Mouse (Mus musculus): ENCODE data around the gene Mybph. TPM values are rescaled to one million over a fixed set of nuclear protein-coding genes. Genes with fewer than 3 reads are reported as not detected.

Mybph gene
- total RNA-seq (2021): under 1 TPM in 1 of 2 experiments, not detected in 1; 0.13 TPM
- long read RNA-seq, experiment 1, partial matches to known transcripts: 1 of 5 reads
- long read RNA-seq, experiment 1, other reads (novel, unspliced or antisense): 4 of 5 reads
- long read RNA-seq, experiment 2, partial matches to known transcripts: 0 of 1 reads
- long read RNA-seq, experiment 2, other reads (novel, unspliced or antisense): 1 of 1 reads

DNA sequence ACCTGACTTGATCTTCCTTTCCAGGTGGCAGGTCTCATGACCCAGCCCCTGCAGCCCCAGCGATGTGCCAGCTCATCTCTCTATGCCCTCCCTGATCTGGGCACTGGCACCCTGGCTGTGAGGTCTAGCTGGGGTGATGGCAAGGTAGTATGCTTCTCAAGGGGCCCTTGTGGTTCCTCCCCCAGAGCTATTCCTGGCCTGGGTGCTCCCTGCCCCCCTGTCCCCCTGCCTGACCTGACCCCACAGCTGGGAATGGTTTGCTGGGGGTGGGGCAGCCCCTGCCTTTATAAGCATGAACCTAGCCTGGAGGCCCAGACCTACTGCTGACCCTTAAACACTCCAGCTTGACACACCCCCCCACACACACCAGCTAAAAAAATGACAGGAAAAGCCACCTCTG is at the start of gene Mybph:
TSS of gene Mybph (plus strand) at position 323 of the 400 bp plus-strand sequence.
- no peak for DNase-seq

DNA sequence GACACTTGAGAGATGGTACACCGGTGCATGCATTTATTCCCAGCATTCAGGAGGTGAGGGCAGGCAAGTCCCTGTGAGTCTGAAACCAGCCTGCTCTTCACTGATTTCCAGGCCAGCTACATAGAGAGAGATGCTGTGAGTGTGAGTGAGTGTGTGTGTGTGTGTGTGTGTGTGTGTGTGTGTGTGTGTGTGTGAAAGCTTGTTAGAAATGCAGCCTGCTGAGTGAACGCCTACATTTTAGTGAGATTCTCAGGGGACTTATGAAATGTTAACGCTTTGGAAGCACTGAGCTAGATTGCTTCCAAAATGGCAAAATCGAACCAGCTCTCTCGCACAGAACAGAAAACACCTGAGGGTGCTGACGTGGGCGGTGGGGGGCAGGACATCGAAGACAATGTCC is 47.2 kb upstream of the Mybph start:
- no peak for DNase-seq

DNA sequence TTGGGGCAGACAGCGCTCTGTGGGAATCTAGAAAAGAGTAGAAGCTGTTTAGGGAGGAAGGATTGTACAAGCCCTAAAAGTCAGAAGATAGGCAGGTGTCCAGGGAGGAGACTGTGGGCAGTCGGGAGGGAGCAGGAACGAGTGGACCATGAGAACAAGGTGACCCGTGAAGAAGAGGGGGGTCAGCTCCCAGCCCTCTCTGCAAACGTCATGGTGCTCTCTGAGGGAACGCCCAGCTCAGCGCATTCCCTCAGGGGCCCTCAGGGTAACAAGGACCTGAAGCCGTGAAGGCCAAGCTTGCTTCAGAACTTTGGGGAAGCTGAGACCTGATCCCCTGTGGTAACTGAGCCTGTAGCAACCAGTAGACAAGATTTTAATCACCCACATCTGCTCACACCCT is 43.2 kb upstream of the Mybph start:
- DNase-seq: no peak

DNA sequence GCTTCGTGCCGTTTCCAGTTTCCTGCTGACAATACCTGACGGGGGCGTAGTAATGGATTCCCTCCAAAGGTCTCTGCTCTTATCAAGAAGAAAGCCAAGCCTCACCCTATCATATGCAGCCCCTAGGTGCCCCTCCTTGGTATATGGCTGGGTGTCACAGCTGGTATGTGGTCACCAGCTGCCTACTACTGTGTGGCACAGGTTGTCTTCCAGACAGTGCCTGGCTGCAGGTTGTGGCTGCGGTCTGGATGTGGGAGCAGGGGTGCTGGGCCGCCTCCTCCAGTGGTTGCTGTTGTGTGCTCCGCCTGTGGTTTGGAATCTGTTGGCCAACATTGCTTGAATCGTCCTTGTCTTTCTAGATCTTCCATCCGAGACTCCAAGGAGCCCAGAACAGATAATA is 42.5 kb upstream of the Mybph start:
- no peak for DNase-seq

DNA sequence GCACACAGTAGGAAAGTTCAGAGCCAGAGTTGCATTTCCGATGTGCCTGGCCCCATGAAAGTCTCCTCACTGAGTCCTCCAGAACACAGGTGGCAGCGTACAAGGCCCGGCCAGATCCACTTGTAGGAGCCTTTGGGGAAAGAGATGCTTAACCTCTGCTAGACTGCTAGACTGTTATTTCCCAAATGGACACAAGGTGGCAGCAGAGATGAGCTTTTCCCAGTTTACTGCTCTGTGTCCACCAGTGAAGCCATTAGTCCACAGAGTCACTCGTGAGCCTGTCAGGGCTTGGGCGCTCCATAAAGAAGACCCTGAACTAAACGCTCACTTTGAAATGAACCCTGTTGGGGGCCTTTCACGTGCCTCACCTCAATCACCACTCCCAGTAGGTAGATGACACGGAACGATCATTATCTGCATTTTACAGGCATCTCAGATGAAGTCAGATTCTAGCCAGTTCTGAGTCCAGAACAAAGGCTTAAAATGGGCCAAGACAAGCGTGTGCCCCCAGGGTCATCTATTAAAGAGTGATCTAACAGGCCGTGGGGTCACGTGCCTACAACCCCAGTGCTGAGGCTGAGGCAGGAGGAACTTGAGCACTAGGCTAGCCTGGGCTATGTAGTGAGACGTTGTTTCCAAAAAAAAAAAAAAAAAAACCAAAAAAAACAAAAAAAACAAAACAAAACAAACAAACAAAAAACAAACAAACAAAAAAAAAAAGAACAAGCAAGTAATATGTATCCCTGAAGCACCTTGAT is 41.4 kb upstream of the Mybph start:
- DNase-seq: peak; percentile 71 to 81

DNA sequence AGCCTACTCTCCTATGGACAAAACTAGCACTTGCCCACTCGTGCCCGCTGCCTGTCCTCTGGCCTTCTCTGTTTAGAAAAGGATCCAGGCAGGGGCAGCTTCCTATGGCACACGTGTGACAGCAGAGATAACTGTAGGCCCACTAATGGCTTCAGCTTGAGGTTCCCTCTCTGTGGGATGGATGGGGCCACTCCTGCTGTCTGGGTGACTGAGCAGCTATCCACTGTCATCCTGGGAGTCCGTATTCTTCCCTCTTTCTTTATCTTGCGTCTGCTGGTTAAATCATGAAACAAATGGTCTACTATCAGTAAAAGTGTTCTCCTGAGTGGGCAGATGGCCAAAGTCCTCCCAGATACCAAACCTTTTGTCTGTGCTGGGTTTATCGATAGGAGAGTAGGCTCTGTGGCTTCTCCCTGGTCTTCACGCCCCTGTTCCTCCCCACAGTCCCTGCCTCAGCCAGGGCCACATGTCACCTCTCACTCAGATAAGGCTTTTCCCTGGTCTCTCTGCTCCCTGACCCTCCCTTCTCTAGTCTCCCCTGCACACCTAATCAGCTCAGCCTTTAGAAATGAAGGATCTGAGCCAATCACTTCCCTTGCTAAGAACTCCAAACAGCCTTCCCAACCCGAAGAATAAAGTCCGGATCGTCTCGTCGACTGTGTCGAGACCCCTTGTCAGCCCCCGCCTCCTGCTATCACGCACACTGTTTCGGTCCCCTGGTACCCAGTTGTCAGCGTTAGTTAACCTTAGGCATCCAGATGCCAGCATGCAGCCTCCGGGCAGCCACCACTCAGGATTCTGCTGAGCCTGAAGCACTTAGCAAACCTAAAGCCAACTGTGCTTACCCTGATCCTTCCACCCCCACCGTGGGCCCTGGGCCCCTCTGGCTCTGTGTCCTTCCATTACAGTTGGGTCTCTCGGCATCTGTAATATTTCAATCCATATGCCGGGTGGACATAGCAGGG is 40.3 kb upstream of the Mybph start:
- no peak for DNase-seq

DNA sequence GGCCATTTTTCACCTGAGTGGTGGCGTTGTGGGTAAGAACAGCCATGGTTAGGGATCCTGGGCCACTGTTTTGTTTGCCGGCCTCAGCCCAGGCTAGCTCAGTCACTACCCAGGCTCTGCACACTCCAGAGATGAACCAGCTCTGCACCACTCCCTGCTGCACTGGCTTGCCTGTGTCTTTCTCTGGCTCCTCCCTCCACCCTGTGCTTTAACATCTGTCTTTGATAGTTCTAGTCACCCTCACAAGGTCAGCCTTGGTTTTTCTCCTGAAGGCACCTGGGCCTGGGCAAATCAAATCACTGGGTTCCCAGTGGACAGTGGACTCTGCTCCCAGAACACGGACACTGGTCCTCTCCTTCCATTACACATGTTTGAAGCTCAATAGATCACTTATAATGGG is 39.1 kb upstream of the Mybph start:
- DNase-seq: no peak

GRCm38 (mm10) chr1:134154655-134155054 is 38.6 kb upstream of the Mybph start:
- no peak for DNase-seq

GRCm38 (mm10) chr1:134160404-134160803 is 32.8 kb upstream of the Mybph start:
- no peak for DNase-seq

GRCm38 (mm10) chr1:134161399-134161798 is 31.8 kb upstream of the Mybph start:
- no peak for DNase-seq

DNA sequence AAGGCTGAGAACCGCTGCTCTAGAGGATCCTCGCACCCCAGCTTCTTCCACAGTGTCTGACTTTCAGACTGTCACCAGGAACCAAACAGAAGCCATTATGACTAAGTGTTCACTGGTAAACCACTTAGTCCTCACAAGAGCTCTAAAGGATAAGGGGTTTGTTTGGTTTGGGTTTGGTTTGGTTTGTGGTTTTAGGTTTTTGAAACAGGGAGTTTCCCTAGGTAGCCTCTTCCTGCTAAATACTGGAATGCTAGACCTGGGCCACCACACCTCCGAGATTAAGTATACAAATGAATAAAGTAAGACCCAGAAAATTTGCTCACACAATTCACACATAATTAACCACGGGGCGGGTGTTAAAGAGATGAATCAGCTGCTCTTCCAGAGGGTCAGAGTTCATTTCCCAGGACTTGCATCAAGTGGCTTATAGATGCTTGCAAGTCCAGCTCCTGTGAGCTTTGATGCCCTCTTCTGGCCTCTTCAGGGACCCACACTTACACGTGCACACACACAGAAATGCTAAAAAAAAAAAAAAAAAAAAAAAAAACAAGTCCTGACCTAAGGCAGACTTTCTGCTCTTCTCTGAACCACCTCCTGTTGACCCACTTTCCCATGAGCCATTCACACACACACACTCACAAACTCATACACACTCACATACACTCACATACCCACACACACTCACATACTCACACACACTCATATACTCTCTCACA is 30.6 kb upstream of the Mybph start:
- no peak for DNase-seq

GRCm38 (mm10) chr1:134163476-134163875 is 29.8 kb upstream of the Mybph start:
- DNase-seq: no peak

DNA sequence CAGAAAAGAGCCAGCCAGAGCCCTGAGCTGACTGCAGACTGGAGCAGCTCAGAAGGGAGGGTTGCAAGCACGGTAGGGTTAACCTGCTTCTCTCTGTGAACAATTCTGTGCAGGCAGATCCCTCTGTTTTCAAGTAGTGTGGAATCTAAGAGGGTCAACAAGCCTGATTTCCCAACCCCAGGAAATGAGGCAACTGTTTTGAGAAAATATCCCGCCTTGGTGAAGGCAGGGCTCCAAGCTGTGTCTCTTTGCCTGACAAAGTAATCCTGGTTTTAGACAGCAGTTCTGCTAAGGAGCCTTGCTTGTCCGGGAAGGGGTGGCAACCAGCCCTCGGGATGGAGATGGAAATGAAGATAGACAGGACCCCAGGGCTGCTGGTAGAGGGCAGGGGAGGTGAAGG is 28.8 kb upstream of the Mybph start:
- no peak for DNase-seq

GRCm38 (mm10) chr1:134166547-134166946 is 26.7 kb upstream of the Mybph start:
- no peak for DNase-seq

GRCm38 (mm10) chr1:134167416-134168305 is 25.6 kb upstream of the Mybph start:
- DNase-seq: no peak

GRCm38 (mm10) chr1:134168567-134168966 is 24.7 kb upstream of the Mybph start:
- no peak for DNase-seq

GRCm38 (mm10) chr1:134168985-134169697 is 24.1 kb upstream of the Mybph start:
- no peak for DNase-seq

DNA sequence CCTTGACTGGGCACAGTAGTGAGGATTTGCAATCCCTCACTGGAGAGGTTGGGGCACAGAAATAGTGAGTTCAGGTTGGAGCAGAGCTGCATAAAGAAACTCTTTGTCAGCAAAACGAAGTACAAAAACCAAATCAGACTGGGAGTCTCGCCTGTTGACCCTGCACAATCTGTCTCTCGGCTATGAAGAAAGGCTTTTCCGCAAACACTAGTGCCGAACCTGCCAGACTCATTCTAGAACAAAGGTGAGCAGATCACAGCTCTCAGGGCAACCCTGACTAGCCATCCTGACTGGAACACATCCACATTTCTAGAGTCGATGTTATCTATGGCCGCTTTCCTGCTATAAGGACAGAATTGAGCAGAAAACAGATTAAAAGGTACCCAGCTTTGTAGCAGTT is 20.2 kb upstream of the Mybph start:
- DNase-seq: no peak

- no peak for DNase-seq
Measured at GRCm38 (mm10) chr1:134177976-134178375, 15.3 kb upstream of the Mybph start.

DNA sequence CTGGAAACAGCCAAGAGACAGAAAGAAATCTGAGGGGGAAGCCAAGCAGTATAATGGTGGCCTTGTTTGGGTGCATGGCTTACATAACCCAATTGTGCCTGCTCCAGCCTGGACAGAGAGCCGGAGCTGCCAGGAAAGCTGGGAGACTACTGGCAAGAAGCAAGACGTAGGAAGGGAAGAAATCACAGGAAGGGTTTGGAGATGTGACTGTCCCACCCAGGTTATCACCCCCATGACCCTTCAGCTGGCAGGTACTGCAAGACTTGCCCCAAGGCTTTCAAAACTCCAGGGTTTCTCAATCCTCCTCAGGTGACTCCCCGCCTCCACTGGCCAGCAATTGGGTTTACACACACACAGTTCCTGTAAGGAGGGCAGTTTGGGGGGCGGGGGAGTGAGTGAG is 11.2 kb upstream of the Mybph start, which contains the start of gene Chil1:
TSS of gene Chil1 (plus strand) at position 152 of the 400 bp plus-strand sequence.
- DNase-seq: peak in 1 of 2 experiments; percentile 26

Measured in adrenal gland, postnatal 36 days (tissue).